Mouse (Mus musculus): Measurements from ENCODE around the gene Atp1a4.

DNA sequence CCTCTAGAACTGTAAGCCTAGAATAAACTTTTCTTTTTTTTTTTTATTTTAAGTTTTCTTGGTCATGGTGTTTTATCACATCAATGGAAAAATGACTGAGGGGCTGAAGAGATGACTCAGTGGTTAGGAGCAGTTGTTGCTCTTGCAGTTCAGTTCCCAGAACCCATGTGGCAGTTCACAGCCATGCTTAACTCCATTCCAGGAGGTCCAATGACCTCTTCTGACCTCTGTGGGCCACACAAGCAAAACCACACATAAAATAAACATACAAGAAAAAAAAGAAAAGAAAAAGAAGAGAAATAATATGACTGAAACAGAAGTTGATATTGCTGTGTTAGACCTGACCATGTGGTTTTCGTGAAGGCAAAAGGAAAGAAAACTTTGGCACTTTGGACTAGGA lies 29.0 kb downstream of the Atp1a4 start:
- TF ChIP-seq CTCF (IDR thresholded peaks at IDR 0.05; ENCODE audit: control insufficient read depth, insufficient read depth, low read length): no peak
- no peak for TF ChIP-seq POLR2A (IDR thresholded peaks at IDR 0.05; ENCODE audit: borderline replicate concordance, control insufficient read depth, low read depth, low read length)

Measured in bone marrow, adult 2 months (tissue).